Mouse (Mus musculus): ENCODE results near the gene Kcnq2. TPM values are rescaled to one million over a fixed set of nuclear protein-coding genes. Genes with fewer than 3 reads are reported as not detected.

Gene Kcnq2
- polyA plus RNA-seq, 1 experiment from 2014 or later, result 0.16 TPM

DNA sequence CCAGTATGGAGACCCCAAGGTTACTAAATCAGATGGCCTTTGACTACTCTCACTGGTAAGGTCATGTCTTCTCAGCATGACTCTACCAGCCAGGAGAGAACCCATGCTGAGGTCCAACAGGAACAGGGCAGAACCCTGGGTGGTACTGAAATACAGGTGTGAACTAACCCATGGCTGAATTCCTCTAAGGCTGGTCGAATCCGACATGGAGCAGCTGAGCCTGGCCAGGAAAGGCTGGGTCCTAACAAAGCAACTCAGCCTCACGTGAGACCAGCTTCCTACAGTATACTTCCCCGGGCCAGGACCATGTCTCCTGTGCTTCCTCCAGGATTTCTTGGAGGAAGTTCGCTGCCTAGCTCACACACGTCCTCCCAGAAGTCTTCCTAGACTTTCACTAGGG is 98.5 kb downstream of the Kcnq2 start:
- Histone ChIP-seq H3K9me3 (ENCODE audit: low read length) (no peaks in the 10 kb centered on the region), H3K9ac (replicated peaks; ENCODE audit: low read length) (no peak overlapping the region), H3K27me3 (ENCODE audit: insufficient read depth, low read length) (peaks cover 41% of the 10 kb centered on the region), H3K4me2 (replicated peaks; ENCODE audit: low read depth, low read length) (no peak overlapping the region), H3K36me3 (ENCODE audit: insufficient read depth, low read length) (no peaks in the 10 kb centered on the region), H3K4me3 (ENCODE audit: low read length) (no peak overlapping the region), H3K4me1 (ENCODE audit: insufficient read depth, low read length) (peaks cover 7% of the 10 kb centered on the region; the same call in 1 of the 2 replicates), H3K27ac (ENCODE audit: low read length) (no peak overlapping the region)
- no peak for ATAC-seq (ENCODE audit: low FRiP score, low TSS enrichment)
- 82% methylated on average over 6 of the region's 6 CpGs for WGBS

GRCm38 (mm10) chr2:181035186-181035585 is 99.9 kb downstream of the Kcnq2 start:
- WGBS, result 71% methylated on average over 7 of the region's 7 CpGs
- H3K4me1 ChIP-seq (ENCODE audit: insufficient read depth, low read length), result peaks cover 7% of the 10 kb centered on the region; the same call in 1 of the 2 replicates
- no peak overlapping the region for H3K27ac ChIP-seq (ENCODE audit: low read length)
- no peaks in the 10 kb centered on the region for H3K36me3 ChIP-seq (ENCODE audit: insufficient read depth, low read length)
- no peak overlapping the region for H3K9ac ChIP-seq (replicated peaks; ENCODE audit: low read length)
- H3K27me3 ChIP-seq (ENCODE audit: insufficient read depth, low read length), result peaks cover 30% of the 10 kb centered on the region
- H3K4me3 ChIP-seq (ENCODE audit: low read length), result no peak overlapping the region
- no peak overlapping the region for H3K4me2 ChIP-seq (replicated peaks; ENCODE audit: low read depth, low read length)
- no peaks in the 10 kb centered on the region for H3K9me3 ChIP-seq (ENCODE audit: low read length)
- ATAC-seq (ENCODE audit: low FRiP score, low TSS enrichment), result no peak

GRCm38 (mm10) chr2:181033310-181033709 is 101.8 kb downstream of the Kcnq2 start:
- Histone ChIP-seq H3K36me3 (ENCODE audit: insufficient read depth, low read length) (no peaks in the 10 kb centered on the region), H3K4me1 (ENCODE audit: insufficient read depth, low read length) (no peaks in the 10 kb centered on the region), H3K9me3 (ENCODE audit: low read length) (no peaks in the 10 kb centered on the region), H3K4me2 (replicated peaks; ENCODE audit: low read depth, low read length) (no peak overlapping the region), H3K9ac (replicated peaks; ENCODE audit: low read length) (no peak overlapping the region), H3K27me3 (ENCODE audit: insufficient read depth, low read length) (peaks cover 18% of the 10 kb centered on the region), H3K27ac (ENCODE audit: low read length) (no peak overlapping the region), H3K4me3 (ENCODE audit: low read length) (no peak overlapping the region)
- ATAC-seq (ENCODE audit: low FRiP score, low TSS enrichment), result no peak
- 68% methylated on average over 6 of the region's 6 CpGs for whole genome bisulfite sequencing

DNA sequence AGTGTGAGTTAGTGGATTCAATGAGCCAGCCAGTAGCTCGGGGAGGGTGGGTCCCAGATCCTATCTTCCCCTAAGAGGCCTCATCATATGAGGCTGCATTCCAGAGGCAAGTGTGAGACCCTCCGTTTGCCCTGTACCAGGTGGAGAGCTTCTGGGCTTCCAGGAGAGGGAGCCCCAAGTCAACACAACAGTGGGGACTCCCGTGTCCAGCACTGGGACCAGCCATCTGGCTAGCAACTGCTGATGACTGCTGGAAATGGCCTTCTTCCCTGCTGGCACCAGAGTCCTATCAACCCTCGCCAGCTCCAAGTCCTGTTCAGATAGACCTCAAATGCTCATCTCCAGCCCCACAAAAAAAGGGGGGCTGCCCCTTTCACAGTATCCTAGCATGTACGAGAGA is 102.7 kb downstream of the Kcnq2 start:
- Histone ChIP-seq H3K9me3 (ENCODE audit: low read length) (no peaks in the 10 kb centered on the region), H3K4me3 (ENCODE audit: low read length) (no peak overlapping the region), H3K27ac (ENCODE audit: low read length) (no peak overlapping the region), H3K9ac (replicated peaks; ENCODE audit: low read length) (no peak overlapping the region), H3K27me3 (ENCODE audit: insufficient read depth, low read length) (peaks cover 10% of the 10 kb centered on the region), H3K36me3 (ENCODE audit: insufficient read depth, low read length) (no peaks in the 10 kb centered on the region), H3K4me1 (ENCODE audit: insufficient read depth, low read length) (no peaks in the 10 kb centered on the region), H3K4me2 (replicated peaks; ENCODE audit: low read depth, low read length) (no peak overlapping the region)
- 39% methylated on average over 5 of the region's 5 CpGs for WGBS
- peak; percentile 52; the same call in 1 of the 2 replicates for ATAC-seq (ENCODE audit: low FRiP score, low TSS enrichment)

DNA sequence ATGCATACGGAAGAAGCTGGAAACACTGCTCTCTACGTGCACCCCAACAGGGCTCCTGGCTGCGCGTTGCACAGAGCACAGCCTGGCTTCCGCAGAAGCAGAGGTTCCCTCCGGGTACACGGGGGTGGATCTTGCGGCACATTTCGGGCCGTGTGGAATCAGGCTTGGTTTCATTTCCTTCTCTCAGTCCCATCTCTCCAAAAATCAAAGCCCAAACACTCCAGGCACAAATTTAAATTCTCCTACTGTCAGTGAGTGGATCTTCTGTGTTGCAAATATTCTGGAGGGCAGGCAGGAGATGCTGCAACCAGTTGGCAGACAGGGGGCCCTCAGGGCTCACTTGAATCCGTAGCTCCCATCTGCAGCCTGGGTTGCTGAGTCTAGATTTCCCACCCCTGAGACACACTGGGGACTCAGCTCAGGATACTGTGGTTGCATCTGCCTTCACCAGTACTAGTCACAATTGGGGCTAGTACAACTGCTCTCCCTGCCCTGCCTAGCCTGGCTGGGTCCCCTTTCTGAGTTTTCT is 103.6 kb downstream of the Kcnq2 start:
- Histone ChIP-seq H3K4me1 (ENCODE audit: insufficient read depth, low read length) (no peaks in the 10 kb centered on the region), H3K4me2 (replicated peaks; ENCODE audit: low read depth, low read length) (no peak overlapping the region), H3K27me3 (ENCODE audit: insufficient read depth, low read length) (0 out of 2 replicates have a peak, but pooled peaks cover under 1% of the 10 kb centered on the region), H3K9me3 (ENCODE audit: low read length) (no peaks in the 10 kb centered on the region), H3K4me3 (ENCODE audit: low read length) (no peak overlapping the region), H3K36me3 (ENCODE audit: insufficient read depth, low read length) (no peaks in the 10 kb centered on the region), H3K27ac (ENCODE audit: low read length) (no peak overlapping the region), H3K9ac (replicated peaks; ENCODE audit: low read length) (no peak overlapping the region)
- ATAC-seq (ENCODE audit: low FRiP score, low TSS enrichment), result no peak
- WGBS, result 77% methylated on average over 11 of the region's 11 CpGs

Other genes with a start within 250 kb of the Kcnq2 start
- 16.0 and 27.1 TPM in 2 replicates for gene Ythdf1, start 214.4 kb downstream of the Kcnq2 start, polyA plus RNA-seq (2015; fragmentation: Nextera tagmentation; extraction: Ambion mirVana)
- gene Birc7, start 206.3 kb downstream of the Kcnq2 start, polyA plus RNA-seq (2015; fragmentation: Nextera tagmentation; extraction: Ambion mirVana), result not detected in 2 replicates
- 36.9 and 48.7 TPM in 2 replicates for gene Nkain4, start 180.6 kb downstream of the Kcnq2 start, polyA plus RNA-seq (2015; fragmentation: Nextera tagmentation; extraction: Ambion mirVana)
- gene Arfgap1, start 168.1 kb downstream of the Kcnq2 start, polyA plus RNA-seq (2015; fragmentation: Nextera tagmentation; extraction: Ambion mirVana), result 110 and 114 TPM in 2 replicates
- gene Col20a1, start 148.8 kb downstream of the Kcnq2 start, polyA plus RNA-seq (2015; fragmentation: Nextera tagmentation; extraction: Ambion mirVana), result 0.22 and 0.47 TPM in 2 replicates
- gene Chrna4, start 91.8 kb downstream of the Kcnq2 start, polyA plus RNA-seq (2015; fragmentation: Nextera tagmentation; extraction: Ambion mirVana), result 4.3 TPM in 2 replicates
- gene Eef1a2, start 21.7 kb upstream of the Kcnq2 start, polyA plus RNA-seq (2015; fragmentation: Nextera tagmentation; extraction: Ambion mirVana), result 0.10 TPM in 1 of 2 replicates, not detected in the other
- gene Ppdpf, start 51.9 kb upstream of the Kcnq2 start, polyA plus RNA-seq (2015; fragmentation: Nextera tagmentation; extraction: Ambion mirVana), result 302 and 310 TPM in 2 replicates
- gene Ptk6, start 67.5 kb upstream of the Kcnq2 start, polyA plus RNA-seq (2015; fragmentation: Nextera tagmentation; extraction: Ambion mirVana), result not detected in 2 replicates
- 0.25 and 0.37 TPM in 2 replicates for gene Srms, start 77.9 kb upstream of the Kcnq2 start, polyA plus RNA-seq (2015; fragmentation: Nextera tagmentation; extraction: Ambion mirVana)
- gene Fndc11, start 84.7 kb upstream of the Kcnq2 start, polyA plus RNA-seq (2015; fragmentation: Nextera tagmentation; extraction: Ambion mirVana), result 0.26 and 0.59 TPM in 2 replicates
- 1.9 and 2.0 TPM in 2 replicates for gene Helz2, start 106.7 kb upstream of the Kcnq2 start, polyA plus RNA-seq (2015; fragmentation: Nextera tagmentation; extraction: Ambion mirVana)
- 15.7 and 18.7 TPM in 2 replicates for gene Gmeb2, start 152.7 kb upstream of the Kcnq2 start, polyA plus RNA-seq (2015; fragmentation: Nextera tagmentation; extraction: Ambion mirVana)
- gene Stmn3, start 179.2 kb upstream of the Kcnq2 start, polyA plus RNA-seq (2015; fragmentation: Nextera tagmentation; extraction: Ambion mirVana), result 3.7 and 7.7 TPM in 2 replicates
- gene Rtel1, start 184.4 kb upstream of the Kcnq2 start, polyA plus RNA-seq (2015; fragmentation: Nextera tagmentation; extraction: Ambion mirVana), result 51.2 and 57.9 TPM in 2 replicates
- gene Zgpat, start 229.6 kb upstream of the Kcnq2 start, polyA plus RNA-seq (2015; fragmentation: Nextera tagmentation; extraction: Ambion mirVana), result 48.8 and 50.5 TPM in 2 replicates
- gene Arfrp1, start 230.1 kb upstream of the Kcnq2 start, polyA plus RNA-seq (2015; fragmentation: Nextera tagmentation; extraction: Ambion mirVana), result 72.5 and 73.5 TPM in 2 replicates
- gene Lime1, start 244.8 kb upstream of the Kcnq2 start, polyA plus RNA-seq (2015; fragmentation: Nextera tagmentation; extraction: Ambion mirVana), result 28.3 and 32.6 TPM in 2 replicates